Mouse (Mus musculus): ENCODE measurements at regions not wholly inside any gene's neighbourhood (a gene's known extent, or its start where the extent isn't known, plus 50 kb on each side); places are given as distances from the start of the nearest gene placed in this dataset.

DNA sequence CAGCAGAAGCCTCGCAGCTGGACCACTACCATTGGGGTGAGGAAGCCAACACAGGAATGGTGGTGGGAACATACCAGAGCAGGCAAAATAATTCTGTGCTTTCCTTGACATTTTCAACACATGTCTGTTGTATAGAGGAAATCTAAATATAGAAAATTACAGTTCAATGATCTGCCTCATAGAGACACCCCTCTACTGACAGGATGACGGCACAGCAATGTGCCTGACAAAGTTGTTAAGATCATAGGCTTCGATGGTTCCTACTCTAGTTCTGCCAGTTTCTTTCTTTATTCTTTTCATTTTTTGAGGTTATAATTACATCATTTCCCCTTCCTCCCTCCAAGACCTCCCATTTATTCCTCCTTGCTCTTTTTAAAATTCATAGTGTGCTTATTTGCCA is 101.4 kb upstream of the Ppp1r12a start:
- H3K4me2 ChIP-seq (ENCODE audit: insufficient read depth, low read depth, poor library complexity, severe bottlenecking): no peak overlapping the region
- TF ChIP-seq UBTF (IDR thresholded peaks at IDR 0.05; ENCODE audit: low read depth, low read length) (no peak), HCFC1 (IDR thresholded peaks at IDR 0.05; ENCODE audit: low read depth, low read length) (no peak), RAD21 (IDR thresholded peaks at IDR 0.05; ENCODE audit: low read depth, low read length) (no peak), MAFK (IDR thresholded peaks at IDR 0.05; ENCODE audit: insufficient replicate concordance, low read length) (no peak), ZNF384 (IDR thresholded peaks at IDR 0.05; ENCODE audit: low read depth, low read length) (no peak), CTCF (conservative IDR thresholded peaks at IDR 0.05 in 1 of 2, IDR thresholded peaks at IDR 0.05 in 1 of 2; ENCODE audit: low read depth in 2 of 2, low read length in 2 of 2) (no peak), JUN (IDR thresholded peaks at IDR 0.05; ENCODE audit: insufficient read depth, low read depth, low read length) (no peak), ETS1 (conservative IDR thresholded peaks at IDR 0.05; ENCODE audit: low read depth, low read length) (no peak), TBP (conservative IDR thresholded peaks at IDR 0.05; ENCODE audit: low read depth, low read length) (no peak), PAX5 (IDR thresholded peaks at IDR 0.05; ENCODE audit: low read length) (no peak), KAT2A (IDR thresholded peaks at IDR 0.05; ENCODE audit: insufficient replicate concordance, low read length) (no peak), JUND (conservative IDR thresholded peaks at IDR 0.05; ENCODE audit: low read depth, low read length) (no peak), E2F4 (IDR thresholded peaks at IDR 0.05; ENCODE audit: insufficient replicate concordance, low read depth, low read length) (no peak), USF1 (IDR thresholded peaks at IDR 0.05; ENCODE audit: low read depth, low read length) (no peak)
- no peak overlapping the region for H3K4me3 ChIP-seq (replicated peaks in 1 of 3; ENCODE audit: low read depth in 2 of 3, low read length in 2 of 3, poor library complexity in 1 of 3)
- no peaks in the 10 kb centered on the region for H3K27me3 ChIP-seq (replicated peaks)
- in situ Hi-C loops (cut with MboI; ENCODE audit: low pct_ligation_motif_present, low pct_unique_long_range_greater_than_20kb, low sequenced_read_pairs): no loop called here
- no peaks in the 10 kb centered on the region for H3K36me3 ChIP-seq (replicated peaks in 1 of 2; ENCODE audit: control insufficient read depth in 1 of 2, insufficient read depth in 1 of 2, low read length in 1 of 2)
- no peaks in the 10 kb centered on the region for H3K79me2 ChIP-seq (replicated peaks; ENCODE audit: control insufficient read depth, extremely low read depth, insufficient read depth, poor library complexity, severe bottlenecking)
- no peaks in the 10 kb centered on the region; a peak in 1 of 4 replicates for H3K4me1 ChIP-seq (ENCODE audit: control insufficient read depth in 1 of 2, insufficient read depth in 2 of 2)
- no peak overlapping the region for H3K27ac ChIP-seq (ENCODE audit: insufficient read depth, low read depth)
- DNase-seq (ENCODE audit: extremely low read depth): no peak
- no peaks in the 10 kb centered on the region for H3K9me3 ChIP-seq (replicated peaks; ENCODE audit: low read length)
- dilution Hi-C loops (cut with MboI; ENCODE audit: extremely low pct_ligation_motif_present, extremely low pct_unique_long_range_greater_than_20kb, low sequenced_read_pairs): no loop called here
- H3K9ac ChIP-seq (ENCODE audit: insufficient read depth, low read depth): no peak overlapping the region

DNA sequence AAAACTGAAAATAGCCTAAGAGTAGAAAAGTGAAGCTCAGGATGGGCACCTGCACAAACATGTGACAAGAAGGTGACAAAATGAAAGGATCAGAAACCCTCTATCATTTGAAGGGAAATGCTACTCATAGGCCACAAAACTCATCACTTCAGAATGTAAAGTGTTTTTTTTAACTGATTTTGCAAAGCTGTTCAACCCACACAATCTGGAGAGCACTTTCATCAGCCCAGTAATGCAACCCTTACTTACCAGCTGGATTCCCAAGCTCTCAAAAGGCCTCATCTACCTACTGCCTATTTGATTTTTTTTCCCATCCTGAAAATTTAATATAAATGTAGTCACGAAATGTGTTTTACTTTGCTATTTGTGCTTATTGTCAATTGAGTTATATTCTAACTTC is 110.4 kb upstream of the Ppp1r12a start:
- H3K4me3 ChIP-seq (replicated peaks in 1 of 3; ENCODE audit: low read depth in 2 of 3, low read length in 2 of 3, poor library complexity in 1 of 3): no peak overlapping the region
- H3K4me2 ChIP-seq (ENCODE audit: insufficient read depth, low read depth, poor library complexity, severe bottlenecking): no peak overlapping the region
- H3K79me2 ChIP-seq (replicated peaks; ENCODE audit: control insufficient read depth, extremely low read depth, insufficient read depth, poor library complexity, severe bottlenecking): no peaks in the 10 kb centered on the region
- no peaks in the 10 kb centered on the region for H3K36me3 ChIP-seq (replicated peaks in 1 of 2; ENCODE audit: control insufficient read depth in 1 of 2, insufficient read depth in 1 of 2, low read length in 1 of 2)
- no peak overlapping the region for H3K27ac ChIP-seq (ENCODE audit: insufficient read depth, low read depth)
- dilution Hi-C loops (cut with MboI; ENCODE audit: extremely low pct_ligation_motif_present, extremely low pct_unique_long_range_greater_than_20kb, low sequenced_read_pairs) (no loop called here), in situ Hi-C loops (cut with MboI; ENCODE audit: low pct_ligation_motif_present, low pct_unique_long_range_greater_than_20kb, low sequenced_read_pairs) (no loop called here)
- H3K9me3 ChIP-seq (replicated peaks; ENCODE audit: low read length): no peaks in the 10 kb centered on the region
- TF ChIP-seq ETS1 (conservative IDR thresholded peaks at IDR 0.05; ENCODE audit: low read depth, low read length): no peak
- no peak for TF ChIP-seq JUN (IDR thresholded peaks at IDR 0.05; ENCODE audit: insufficient read depth, low read depth, low read length)
- TF ChIP-seq MAFK (IDR thresholded peaks at IDR 0.05; ENCODE audit: insufficient replicate concordance, low read length): no peak
- TF ChIP-seq MEF2A (IDR thresholded peaks at IDR 0.05; ENCODE audit: borderline replicate concordance, low read depth, low read length): no peak
- TF ChIP-seq GABPA (IDR thresholded peaks at IDR 0.05; ENCODE audit: insufficient replicate concordance, low read depth, low read length): no peak
- TF ChIP-seq SMC3 (IDR thresholded peaks at IDR 0.05; ENCODE audit: low read depth, low read length): no peak
- no peak for TF ChIP-seq UBTF (IDR thresholded peaks at IDR 0.05; ENCODE audit: low read depth, low read length)
- no peak for TF ChIP-seq ZNF384 (IDR thresholded peaks at IDR 0.05; ENCODE audit: low read depth, low read length)
- TF ChIP-seq SIN3A (IDR thresholded peaks at IDR 0.05; ENCODE audit: low read length): no peak
- TF ChIP-seq HCFC1 (IDR thresholded peaks at IDR 0.05; ENCODE audit: low read depth, low read length): no peak
- peaks cover 0 to 3% of the 10 kb centered on the region in 2 experiments; a peak in 1 of 4 replicates for H3K4me1 ChIP-seq (ENCODE audit: control insufficient read depth in 1 of 2, insufficient read depth in 2 of 2)
- H3K9ac ChIP-seq (ENCODE audit: insufficient read depth, low read depth): no peak overlapping the region
- DNase-seq (ENCODE audit: extremely low read depth): no peak
- no peaks in the 10 kb centered on the region for H3K27me3 ChIP-seq (replicated peaks)
